Mouse (Mus musculus) C2C12 (cell line): Measurements from ENCODE around the gene Sco1. TPM values are rescaled to one million over a fixed set of nuclear protein-coding genes. Genes with fewer than 3 reads are reported as not detected.

Experiments used
- H3K27me3 ChIP-seq: one replicate; pipeline ENCODE4 v1.6.1; 2011; ENCODE audit not compliant: control insufficient read depth, insufficient read depth, insufficient read length
- H3K36me3 ChIP-seq: one replicate; pipeline ENCODE4 v1.6.1; 2011; ENCODE audit not compliant: control insufficient read depth, insufficient read depth
- H3K4me3 ChIP-seq: one replicate; pipeline ENCODE4 v1.5.1; 2011; ENCODE audit warnings: mild to moderate bottlenecking, control low read depth; ENCODE audit not compliant: poor library complexity, insufficient read depth, severe bottlenecking
- H3K79me2 ChIP-seq: one replicate; pipeline ENCODE4 v1.6.1; 2011; ENCODE audit not compliant: control insufficient read depth, insufficient read depth
- H3K79me3 ChIP-seq: one replicate; pipeline ENCODE4 v1.6.1; 2011; ENCODE audit warnings: low read depth, control low read depth
- H3ac ChIP-seq: one replicate; pipeline ENCODE3; 2011; ENCODE audit warnings: low read depth; ENCODE audit not compliant: control insufficient read depth, insufficient read length
- CEBPB ChIP-seq: IDR thresholded peaks from one replicate; pipeline ENCODE4 v1.6.1; 2011; ENCODE audit warnings: low read depth, mild to moderate bottlenecking, control low read depth, moderate library complexity
- CTCF ChIP-seq: IDR thresholded peaks from one replicate; pipeline ENCODE4 v1.5.1; 2011; ENCODE audit not compliant: control insufficient read depth, insufficient read depth, insufficient read length
- FOSL1 ChIP-seq: IDR thresholded peaks from one replicate; pipeline ENCODE4 v1.8.0; 2011; ENCODE audit warnings: mild to moderate bottlenecking, low read length; ENCODE audit not compliant: poor library complexity, insufficient read depth, severe bottlenecking
- MAX ChIP-seq: IDR thresholded peaks from one replicate; pipeline ENCODE4 v1.6.1; 2011; ENCODE audit warnings: mild to moderate bottlenecking, control low read depth
- MYOD1 ChIP-seq: IDR thresholded peaks from one replicate; pipeline ENCODE4 v1.6.1; 2011; ENCODE audit warnings: low read depth; ENCODE audit not compliant: control insufficient read depth, insufficient read length
- MYOG ChIP-seq: IDR thresholded peaks from one replicate; pipeline ENCODE4 v1.6.1; 2011; ENCODE audit not compliant: control insufficient read depth, insufficient read length; ENCODE audit errors: extremely low read depth
- USF1 ChIP-seq: IDR thresholded peaks from one replicate; pipeline ENCODE4 v1.6.1; 2011; ENCODE audit warnings: low read depth, mild to moderate bottlenecking, control low read depth, moderate library complexity
- long read RNA-seq, 2 experiments: library from polyadenylated mRNA; unstranded; transcript quantifications; one replicate each; pipeline ENCODE4 v2.0.0; 2019 to 2020
- polyA plus RNA-seq: library from polyadenylated mRNA; unstranded; fragments of >200 nt; fragmentation: generic; extraction: Trizol; gene quantifications from one replicate; pipeline ENCODE4 v1.2.1, GENCODE M21; 2012; ENCODE audit warnings: missing spikeins

Gene Sco1
- 8.3 TPM for polyA plus RNA-seq
- long read RNA-seq, experiment 1, partial matches to known transcripts, result 0 of 8 reads
- long read RNA-seq, experiment 1, other reads (novel, unspliced or antisense), result 5 of 8 reads
- long read RNA-seq, experiment 2, transcript Sco1-201 (6 exons, 2,412 nt), result major isoform, 22 of 28 reads
- long read RNA-seq, experiment 2, partial matches to known transcripts, result 0 of 28 reads
- long read RNA-seq, experiment 2, other reads (novel, unspliced or antisense), result 6 of 28 reads

GRCm38 (mm10) chr11:67052321-67052952, at the start of gene Sco1, which contains the start of gene Adprm:
Sco1 (plus strand) TSS chr11:67052670.
Adprm (minus strand) TSS chr11:67052594.
- Histone ChIP-seq H3K36me3 (peaks cover 34% of the 10 kb centered on the region), H3K4me3 (peak within 1 kb of the TSS; percentile 89), H3K27me3 (no peaks in the 10 kb centered on the region), H3K79me3 (peaks cover 21% of the 10 kb centered on the region), H3ac (peak within 1 kb of the TSS; percentile 97), H3K79me2 (peaks cover 57% of the 10 kb centered on the region)
- TF ChIP-seq MYOD1 (no peak), CEBPB (no peak), CTCF (no peak), MAX (no peak), FOSL1 (no peak), MYOG (no peak), USF1 (no peak)

- TF ChIP-seq MAX (no peak), FOSL1 (no peak), CEBPB (no peak), MYOD1 (no peak), CTCF (no peak), MYOG (no peak), USF1 (no peak)
- Histone ChIP-seq H3K79me2 (no peaks in the 10 kb centered on the region), H3K27me3 (no peaks in the 10 kb centered on the region), H3K79me3 (no peaks in the 10 kb centered on the region), H3ac (no peak overlapping the region), H3K36me3 (no peaks in the 10 kb centered on the region), H3K4me3 (no peak overlapping the region)
Measured at GRCm38 (mm10) chr11:67002911-67003310, 49.6 kb upstream of the Sco1 start.

DNA sequence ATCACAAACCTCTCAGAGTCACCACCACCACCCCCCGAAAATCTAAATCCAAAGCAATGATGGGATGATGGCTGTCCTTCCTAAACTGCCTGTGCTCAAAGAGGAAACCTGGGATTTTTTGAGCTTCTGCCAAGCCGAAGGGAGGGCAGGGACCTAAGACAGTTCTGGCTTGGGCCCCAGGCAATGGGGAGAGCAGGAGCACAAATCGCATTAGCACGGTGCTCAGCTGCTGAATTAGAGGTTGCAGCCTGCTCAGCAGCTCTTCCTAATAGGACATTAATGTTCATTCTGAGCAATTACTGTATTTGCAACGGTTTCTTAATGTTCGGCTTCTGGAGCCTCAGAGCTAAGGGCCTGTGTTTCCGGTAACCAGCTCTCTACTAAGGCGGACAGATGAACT, 44.5 kb upstream of the Sco1 start:
- Histone ChIP-seq H3K27me3 (no peaks in the 10 kb centered on the region), H3ac (no peak overlapping the region), H3K79me2 (no peaks in the 10 kb centered on the region), H3K79me3 (no peaks in the 10 kb centered on the region), H3K36me3 (no peaks in the 10 kb centered on the region), H3K4me3 (no peak overlapping the region)
- TF ChIP-seq USF1 (no peak), FOSL1 (no peak), CTCF (no peak), MYOG (no peak)

DNA sequence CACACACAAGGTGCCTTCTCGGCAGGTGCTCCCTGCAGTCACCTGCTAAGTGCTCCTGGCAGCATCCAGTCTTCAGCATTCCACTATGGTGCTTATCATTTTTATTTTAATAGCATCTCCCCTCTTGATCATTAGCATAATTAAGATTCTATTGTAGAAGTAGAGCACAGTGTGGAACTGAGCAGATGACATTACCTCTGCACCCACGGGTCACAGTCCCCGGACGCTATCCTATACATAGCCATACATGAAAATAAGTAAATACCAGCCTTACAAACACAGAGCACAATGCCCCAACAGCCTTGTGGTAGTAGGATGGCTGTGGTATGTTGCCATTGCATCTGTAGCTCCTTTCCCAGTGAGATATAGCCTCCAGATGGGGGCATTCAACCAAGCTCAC, 43.9 kb upstream of the Sco1 start:
- Histone ChIP-seq H3K27me3 (no peaks in the 10 kb centered on the region), H3K79me2 (no peaks in the 10 kb centered on the region), H3ac (no peak overlapping the region), H3K4me3 (no peak overlapping the region), H3K36me3 (no peaks in the 10 kb centered on the region), H3K79me3 (no peaks in the 10 kb centered on the region)
- no peak for TF ChIP-seq FOSL1
- no peak for TF ChIP-seq CEBPB
- TF ChIP-seq MAX, result no peak
- TF ChIP-seq CTCF, result no peak
- no peak for TF ChIP-seq MYOG
- TF ChIP-seq MYOD1, result no peak
- no peak for TF ChIP-seq USF1

DNA sequence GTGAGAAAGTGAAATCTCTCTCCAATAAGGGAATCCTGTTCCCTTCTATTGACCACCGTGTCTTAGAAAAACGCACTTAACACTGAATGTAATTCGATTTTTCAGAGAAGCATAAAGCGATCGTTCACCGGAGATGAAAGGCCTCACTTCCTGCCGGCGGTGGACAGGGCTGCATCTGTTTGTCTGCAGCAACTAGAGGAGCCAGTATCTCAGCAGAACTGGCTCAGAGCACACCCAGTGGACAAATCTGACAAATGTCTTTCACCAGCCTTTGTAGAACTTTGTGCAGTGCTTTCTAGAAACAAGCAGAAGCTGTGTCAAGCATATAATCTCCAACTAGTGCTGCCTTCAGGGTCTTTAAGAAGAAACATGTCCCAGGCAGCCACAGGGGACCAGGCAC, 42.0 kb upstream of the Sco1 start:
- Histone ChIP-seq H3K79me3 (no peaks in the 10 kb centered on the region), H3ac (no peak overlapping the region), H3K36me3 (no peaks in the 10 kb centered on the region), H3K27me3 (no peaks in the 10 kb centered on the region), H3K79me2 (no peaks in the 10 kb centered on the region), H3K4me3 (no peak overlapping the region)
- TF ChIP-seq USF1, result no peak
- TF ChIP-seq MYOG, result no peak
- no peak for TF ChIP-seq MAX
- TF ChIP-seq FOSL1, result no peak
- TF ChIP-seq CTCF, result no peak
- no peak for TF ChIP-seq CEBPB
- TF ChIP-seq MYOD1, result no peak
